Mouse (Mus musculus) ES-Bruce4 (cell line): ENCODE results near the gene Cyb5b.

Source experiments
- CTCF ChIP-seq: IDR thresholded peaks from one replicate; pipeline ENCODE4 v1.8.1; 2011; ENCODE audit warnings: low read depth, low read length
- POLR2A ChIP-seq: IDR thresholded peaks from one replicate; pipeline ENCODE4 v1.8.1; 2011; ENCODE audit warnings: low read length; ENCODE audit not compliant: insufficient read depth

GRCm38 (mm10) chr8:107197901-107198826 lies 47.7 kb downstream of the Cyb5b start:
- no peak for TF ChIP-seq CTCF
- TF ChIP-seq POLR2A = no peak
